39 mouse cellular contexts compared by ENCODE assay signal in genomic region chr9:122786534-122786933, GRCm38 (mm10). TPM values are rescaled to one million over a fixed set of nuclear protein-coding genes. Genes with fewer than 3 reads are reported as not detected.
"Had no signal": no experiment of that assay in that cellular context is flagged by ENCODE, and none has a peak within 500 bp of the region (broad histone marks: within the 10 kb centered on the region; RNA-seq: fewer than 3 reads in every experiment).

No protein-coding gene starts in this region.

- ATAC-seq: hindbrain, embryonic 16.5 days; inflammation-experienced regulatory T-cells, adult 6 months; intestine, embryonic 15.5 days; intestine, postnatal 0 days had no signal

- H3K9ac ChIP-seq: heart, embryonic 12.5 days; hindbrain, embryonic 12.5 days; hindbrain, embryonic 14.5 days; intestine, embryonic 15.5 days; limb, embryonic 13.5 days; limb, embryonic 15.5 days had no signal

- DNase-seq: gastrocnemius, adult 2 months; gastrocnemius, postnatal 10 days; gastrocnemius, postnatal 25 days; heart, adult 2 months; heart, postnatal 10 days; heart, postnatal 4 days; kidney, adult 18-20 months; kidney, adult 8-10 months; kidney, postnatal 10 days; kidney, postnatal 25 days; kidney, postnatal 4 days; layer of hippocampus, adult 9-11 months; layer of hippocampus, postnatal 36 days; left cerebral cortex, postnatal 4 days had no signal

- H3K4me3 ChIP-seq: gastrocnemius, adult 2 months; heart, adult 2 months; heart, embryonic 12.5 days; hindbrain, embryonic 10.5 days; hindbrain, embryonic 12.5 days; intestine, embryonic 15.5 days; layer of hippocampus, adult 2 months; limb, embryonic 13.5 days; limb, embryonic 15.5 days had no signal

- H3K4me1 ChIP-seq: heart, embryonic 12.5 days; hindbrain, embryonic 10.5 days; hindbrain, embryonic 12.5 days; intestine, embryonic 15.5 days; limb, embryonic 13.5 days; limb, embryonic 15.5 days had no signal

- H3K4me2 ChIP-seq: heart, embryonic 12.5 days; hindbrain, embryonic 12.5 days; hindbrain, embryonic 14.5 days; intestine, embryonic 15.5 days; limb, embryonic 13.5 days; limb, embryonic 15.5 days had no signal

- H3K36me3 ChIP-seq: heart, embryonic 12.5 days; hindbrain, embryonic 10.5 days; hindbrain, embryonic 12.5 days; intestine, embryonic 15.5 days; limb, embryonic 13.5 days; limb, embryonic 15.5 days had no signal

- H3K27ac ChIP-seq: gastrocnemius, adult 2 months; heart, adult 2 months; hindbrain, embryonic 10.5 days; hindbrain, embryonic 12.5 days; hindbrain, embryonic 14.5 days; intestine, embryonic 15.5 days; layer of hippocampus, adult 2 months; limb, embryonic 13.5 days; limb, embryonic 15.5 days had no signal

- H3K9me3 ChIP-seq: heart, embryonic 12.5 days; hindbrain, embryonic 10.5 days; hindbrain, embryonic 12.5 days; intestine, embryonic 15.5 days; limb, embryonic 13.5 days; limb, embryonic 15.5 days had no signal

- H3K27me3 ChIP-seq: heart, embryonic 12.5 days; hindbrain, embryonic 12.5 days; intestine, embryonic 15.5 days; limb, embryonic 13.5 days; limb, embryonic 15.5 days had no signal

RNA-seq across cellular contexts. Expression of gene Topaz1, which starts 39.4 kb away (rescaled TPM):
- total RNA-seq: gastrocnemius, adult 2 months; gastrocnemius, postnatal 10 days; gastrocnemius, postnatal 25 days; gastrocnemius, postnatal 4 days; granulocyte monocyte progenitor cell, adult 5-6 weeks; heart, adult 2 months; heart, postnatal 10 days; heart, postnatal 25 days; heart, postnatal 4 days; layer of hippocampus, adult 2 months; layer of hippocampus, postnatal 14 days; layer of hippocampus, postnatal 36 days; left cerebral cortex, adult 18-20 months; left cerebral cortex, adult 8-10 months; left cerebral cortex, postnatal 10 days; left cerebral cortex, postnatal 25 days; left cerebral cortex, postnatal 4 days had no signal
- polyA plus RNA-seq: frontal cortex, adult 2 months; heart, adult 2 months; heart, embryonic 12.5 days; heart, embryonic 14.5 days; heart, embryonic 16.5 days; hindbrain, embryonic 10.5 days; hindbrain, embryonic 12.5 days; hindbrain, embryonic 14.5 days; hindbrain, embryonic 16.5 days; inflammation-experienced regulatory T-cells, adult 6 months; intestine, embryonic 15.5 days; kidney, embryonic 14.5 days; kidney, embryonic 16.5 days; limb, embryonic 11.5 days; limb, embryonic 13.5 days; limb, embryonic 15.5 days had no signal

RNA-seq across cellular contexts. Expression of gene Gm35549, which starts 57.3 kb away (rescaled TPM):
- total RNA-seq: gastrocnemius, adult 2 months; gastrocnemius, postnatal 10 days; gastrocnemius, postnatal 25 days; gastrocnemius, postnatal 4 days; granulocyte monocyte progenitor cell, adult 5-6 weeks; heart, adult 2 months; heart, postnatal 10 days; heart, postnatal 25 days; heart, postnatal 4 days; layer of hippocampus, adult 2 months; layer of hippocampus, postnatal 14 days; layer of hippocampus, postnatal 36 days; left cerebral cortex, adult 18-20 months; left cerebral cortex, adult 8-10 months; left cerebral cortex, postnatal 10 days; left cerebral cortex, postnatal 25 days; left cerebral cortex, postnatal 4 days had no signal
- polyA plus RNA-seq: frontal cortex, adult 2 months; heart, adult 2 months; heart, embryonic 12.5 days; heart, embryonic 14.5 days; heart, embryonic 16.5 days; hindbrain, embryonic 10.5 days; intestine, embryonic 15.5 days; intestine, postnatal 0 days; limb, embryonic 11.5 days had no signal
